Mouse (Mus musculus) Muller cell, postnatal 12 days (primary cell): ENCODE results near the gene Exoc2.

Source experiments
- DNase-seq: peaks from one replicate; pipeline ENCODE4 v3.0.0-alpha.2; 2015; ENCODE audit errors: inconsistent ontology term

Gene Exoc2

DNA sequence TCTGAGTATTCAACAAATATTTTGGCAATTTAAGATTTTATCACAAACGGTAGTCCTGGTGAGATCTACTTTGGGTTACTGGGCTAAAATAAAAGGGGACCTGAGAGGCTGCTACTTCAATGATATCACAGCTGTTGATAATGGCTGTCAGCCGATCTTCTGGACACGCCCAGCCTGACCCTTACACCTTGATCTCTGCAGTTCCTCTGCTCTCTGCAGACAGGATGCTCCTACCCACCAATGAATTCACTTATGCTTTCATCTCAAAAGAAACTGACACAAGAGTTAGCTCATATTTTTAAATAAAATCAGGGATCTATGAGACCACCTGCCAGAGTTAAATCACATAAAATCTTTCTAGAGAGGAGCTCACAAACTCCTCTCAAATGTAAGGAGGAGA is 149.0 kb downstream of the Exoc2 start:
- no peak for DNase-seq

DNA sequence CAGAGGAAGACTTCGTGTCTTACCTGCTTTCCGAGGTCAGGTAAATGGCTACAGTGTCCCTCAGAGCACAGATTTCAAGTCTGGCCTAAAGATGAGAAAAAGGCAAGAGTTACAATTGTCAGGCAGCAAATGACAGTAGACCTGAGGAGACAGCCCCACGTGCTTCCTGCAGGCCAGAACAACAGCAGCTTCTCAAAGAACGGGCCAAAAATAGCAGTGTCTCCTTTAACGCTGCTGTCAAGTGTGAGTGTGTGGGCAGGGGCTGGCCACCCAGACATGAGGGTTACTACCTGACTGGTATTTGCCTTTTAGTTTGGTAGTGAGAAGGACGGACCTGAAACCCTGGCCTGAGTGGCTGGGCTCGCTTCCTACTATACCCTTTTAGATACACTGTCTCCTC is 153.3 kb downstream of the Exoc2 start:
- DNase-seq: no peak

- DNase-seq: no peak
These were observed 154.0 kb downstream of the Exoc2 start for GRCm38 (mm10) chr13:30819891-30820290.

- DNase-seq: no peak
These were observed 156.5 kb downstream of the Exoc2 start for GRCm38 (mm10) chr13:30817436-30817835.

GRCm38 (mm10) chr13:30814256-30814655 is 159.6 kb downstream of the Exoc2 start:
- DNase-seq: no peak

- no peak for DNase-seq
These were observed 160.4 kb downstream of the Exoc2 start for GRCm38 (mm10) chr13:30813464-30813863.

GRCm38 (mm10) chr13:30809240-30809639 is 164.7 kb downstream of the Exoc2 start:
- no peak for DNase-seq

DNA sequence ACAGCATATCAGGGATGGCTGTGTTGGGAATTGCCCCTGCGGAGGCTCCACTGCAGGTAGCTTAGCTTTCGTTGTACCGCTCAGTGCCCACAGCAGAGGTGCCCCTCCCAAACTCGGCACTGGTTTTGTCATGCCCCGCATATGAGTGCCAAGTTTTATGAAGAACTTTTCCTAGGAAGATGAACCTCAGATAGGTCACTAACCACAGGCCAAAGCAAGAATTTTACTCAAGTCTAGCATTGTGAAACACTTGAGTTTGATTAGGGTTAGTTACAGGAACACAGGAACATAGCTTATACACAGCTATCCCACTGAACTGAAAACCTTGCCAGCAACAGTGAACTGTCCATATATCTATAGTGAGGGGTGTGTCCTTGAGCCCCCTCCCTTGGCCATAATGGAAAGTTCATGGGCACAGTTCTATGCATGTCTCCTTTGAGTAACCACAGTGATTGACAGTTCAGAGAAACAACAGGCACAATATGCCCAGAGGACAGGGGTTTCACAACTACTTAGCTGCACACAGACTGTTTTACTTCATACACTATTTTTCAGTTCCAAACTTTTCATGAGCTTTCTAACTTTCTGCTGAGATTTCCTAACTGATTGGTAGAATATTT is 171.4 kb downstream of the Exoc2 start:
- DNase-seq: no peak

DNA sequence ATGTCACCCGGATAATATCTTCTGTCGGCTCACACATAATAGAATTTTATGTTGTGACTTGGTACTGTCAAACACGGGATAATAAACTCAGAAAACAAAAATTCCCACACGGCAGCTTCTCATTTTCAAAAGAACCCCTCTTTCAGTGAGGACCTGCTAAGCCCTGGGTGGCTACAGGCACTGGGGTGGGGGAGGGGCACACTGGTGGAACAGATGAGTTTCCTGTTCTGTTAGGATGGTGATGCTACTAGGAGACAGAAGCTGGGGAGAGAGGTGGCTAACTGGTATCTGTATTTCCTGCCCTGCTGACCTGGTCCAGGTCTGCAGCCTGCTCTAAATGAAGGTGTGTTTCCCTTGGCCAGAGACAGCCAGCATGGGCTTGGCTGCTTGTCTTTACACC is 172.0 kb downstream of the Exoc2 start:
- DNase-seq: no peak

- DNase-seq: no peak
These were observed 177.9 kb downstream of the Exoc2 start for GRCm38 (mm10) chr13:30795960-30796359.

DNA sequence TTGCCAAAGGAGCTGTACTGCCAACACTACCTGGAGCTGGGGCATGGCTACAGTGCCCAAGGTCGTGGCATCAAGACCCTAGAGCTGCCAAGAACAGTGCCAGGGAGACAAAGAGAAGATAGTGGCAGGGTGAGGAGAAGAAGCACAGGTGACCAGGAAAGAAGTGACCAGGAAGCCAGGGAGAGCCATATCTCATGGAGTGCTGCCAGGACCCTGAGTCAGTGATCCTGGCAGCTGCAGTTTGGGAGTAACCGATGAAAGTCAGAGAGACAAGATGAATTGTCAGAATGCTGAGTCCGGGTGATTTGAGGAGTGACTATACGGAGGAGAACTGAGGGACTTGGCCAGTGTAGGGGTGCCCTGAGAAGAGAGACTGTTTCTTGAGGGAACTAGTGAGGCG is 180.3 kb downstream of the Exoc2 start:
- DNase-seq: no peak

DNA sequence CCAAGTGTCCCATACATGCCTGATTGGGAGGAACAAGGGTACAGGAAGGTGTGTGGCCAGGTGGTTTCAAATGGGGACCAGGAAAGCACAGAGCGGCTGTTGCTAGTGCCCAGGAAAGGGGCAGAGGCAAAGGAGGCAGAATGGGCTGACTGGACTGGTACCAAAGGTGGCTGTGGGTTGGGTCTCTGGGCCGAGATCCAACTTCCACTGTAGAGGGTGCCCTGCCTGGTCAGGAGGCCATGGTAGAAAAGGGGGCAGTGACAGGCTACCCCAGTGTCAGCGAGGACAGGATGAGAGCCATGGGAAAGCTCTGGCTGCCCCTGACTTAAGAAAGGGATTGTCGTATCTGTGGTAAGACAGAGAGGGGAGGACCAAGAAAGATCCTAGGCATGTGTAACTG is 180.7 kb downstream of the Exoc2 start:
- no peak for DNase-seq

GRCm38 (mm10) chr13:30792741-30793140 is 181.2 kb downstream of the Exoc2 start:
- no peak for DNase-seq

DNA sequence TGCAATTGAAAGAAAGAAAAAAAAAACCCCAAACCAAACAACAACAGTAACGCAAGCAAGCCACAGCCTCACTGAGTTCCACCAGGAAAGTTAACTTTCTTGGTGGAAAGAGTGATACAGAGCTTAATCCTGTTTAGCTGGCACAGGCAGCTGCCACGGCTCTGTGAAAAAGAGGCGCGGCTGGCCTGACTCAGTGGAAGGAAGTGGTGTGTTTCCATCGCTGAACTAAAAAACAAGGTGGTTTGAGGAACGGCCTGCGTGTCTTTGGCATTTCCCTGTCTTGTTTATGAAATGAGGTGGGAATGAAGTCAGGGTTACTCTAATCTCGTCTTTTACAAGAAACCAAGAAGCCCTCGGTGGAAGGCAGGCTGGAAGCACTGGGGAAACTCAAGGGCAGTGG is 181.6 kb downstream of the Exoc2 start:
- no peak for DNase-seq

DNA sequence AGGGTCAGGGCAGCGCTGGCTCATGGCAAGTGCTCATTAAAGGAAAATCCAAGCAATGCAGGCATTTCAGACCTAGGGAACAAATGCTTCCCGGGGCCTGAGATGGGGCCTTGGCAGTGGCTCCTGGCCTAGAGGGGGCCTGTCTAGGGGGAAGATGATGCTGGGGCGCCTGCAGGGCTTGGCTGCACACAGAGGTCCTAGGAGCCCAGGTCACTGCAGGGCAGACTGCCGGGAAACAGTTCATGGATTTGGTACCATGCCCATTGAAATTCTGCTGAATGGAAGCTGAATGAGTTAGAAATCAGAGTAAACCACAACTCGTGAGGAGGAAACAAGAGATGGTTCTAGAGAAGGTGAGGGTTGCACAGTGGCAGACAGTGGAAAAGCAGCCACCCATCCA is 183.9 kb downstream of the Exoc2 start:
- peak; percentile 31 for DNase-seq

DNA sequence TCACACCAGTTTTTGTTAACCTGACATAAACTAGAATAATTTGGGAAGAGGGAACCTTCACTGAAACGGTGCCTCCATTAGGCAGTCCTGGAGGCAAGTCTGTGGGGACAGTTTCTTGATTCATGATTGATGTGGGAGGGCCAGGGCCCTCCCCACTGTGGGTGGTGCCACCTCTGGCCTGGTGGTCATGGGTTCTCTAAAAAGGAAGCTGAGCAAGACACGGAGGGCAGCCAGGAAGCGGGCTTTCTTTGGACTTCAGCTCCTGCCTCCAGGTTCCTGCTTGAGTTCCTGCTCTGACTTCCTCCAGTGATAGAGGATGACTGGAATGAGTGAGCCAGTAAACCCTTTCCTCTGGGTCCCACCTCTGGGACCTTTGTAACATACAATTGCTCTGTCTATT is 185.5 kb downstream of the Exoc2 start:
- DNase-seq: no peak

DNA sequence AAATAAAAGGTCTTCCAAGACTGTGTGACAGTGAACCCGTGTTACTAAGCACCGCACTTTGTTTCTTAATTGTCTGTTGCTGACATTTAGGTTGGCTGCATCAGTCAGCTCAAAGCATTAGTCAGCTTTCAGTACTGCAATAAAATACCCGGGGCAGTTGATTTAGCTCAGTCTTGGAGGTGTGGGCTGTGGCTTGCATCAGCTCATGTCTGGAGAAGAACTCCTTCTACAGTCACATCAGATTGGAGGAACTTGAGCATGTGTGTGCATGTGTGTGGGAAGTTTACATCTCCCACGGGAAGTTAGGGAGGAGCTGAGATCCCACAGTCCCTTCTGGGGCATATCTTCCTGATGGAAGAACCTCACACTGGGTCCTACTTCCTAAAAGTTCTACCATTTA is 185.9 kb downstream of the Exoc2 start:
- DNase-seq: no peak

- no peak for DNase-seq
These were observed 186.3 kb downstream of the Exoc2 start for GRCm38 (mm10) chr13:30787556-30787955.

DNA sequence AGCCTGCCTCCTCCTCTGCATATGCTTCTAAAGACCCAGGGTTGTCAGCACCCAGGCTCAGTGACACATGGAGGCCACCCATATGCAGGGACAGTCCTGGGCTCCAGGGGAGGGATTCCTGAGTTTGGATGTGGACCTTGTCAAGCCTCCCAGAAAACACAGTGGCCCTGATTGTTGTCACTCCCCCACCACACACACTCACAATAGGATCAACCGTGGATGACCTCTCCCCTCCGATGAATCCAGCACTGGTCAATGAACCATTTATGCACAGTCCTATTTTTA is 186.9 kb downstream of the Exoc2 start:
- peak; percentile 38 for DNase-seq

DNA sequence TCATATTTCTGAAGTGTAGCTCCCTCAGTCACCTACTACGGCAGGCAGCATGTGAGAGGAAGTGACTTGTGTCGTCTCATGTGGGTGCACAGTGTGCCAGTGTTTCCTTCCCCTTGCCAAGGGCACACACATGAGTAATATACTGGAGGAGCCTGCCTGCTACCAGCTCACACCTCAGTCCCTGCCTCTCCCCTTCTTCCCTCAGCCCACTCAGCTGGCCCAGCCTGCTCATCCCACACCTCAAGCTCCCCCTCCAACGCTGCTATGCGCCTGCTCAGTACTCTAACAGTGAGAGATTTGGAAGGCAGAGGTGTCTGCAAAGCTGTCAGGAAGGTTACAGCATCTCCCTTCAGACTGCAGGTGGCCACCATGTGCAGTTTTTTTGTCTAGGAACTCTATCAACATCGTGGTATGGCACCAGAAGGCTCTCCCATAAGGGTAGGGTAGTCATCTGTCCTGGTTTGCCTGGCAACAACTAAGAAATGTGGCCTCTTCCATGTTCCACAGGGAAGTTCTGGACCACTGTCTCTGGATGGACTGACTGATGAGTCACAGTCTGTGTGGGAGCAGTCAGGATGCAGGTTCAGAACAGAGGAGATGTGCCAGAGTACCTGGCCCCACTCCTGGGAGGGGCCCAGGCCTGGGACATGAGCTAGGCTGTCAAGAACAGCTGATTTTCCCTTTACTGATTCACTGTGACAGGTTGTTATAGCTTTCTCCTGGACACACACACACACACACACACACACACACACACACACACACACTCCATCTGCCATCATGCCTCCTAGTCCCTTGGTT is 187.5 kb downstream of the Exoc2 start:
- peak; percentile 9 for DNase-seq

GRCm38 (mm10) chr13:30785423-30786040 is 188.4 kb downstream of the Exoc2 start:
- no peak for DNase-seq

DNA sequence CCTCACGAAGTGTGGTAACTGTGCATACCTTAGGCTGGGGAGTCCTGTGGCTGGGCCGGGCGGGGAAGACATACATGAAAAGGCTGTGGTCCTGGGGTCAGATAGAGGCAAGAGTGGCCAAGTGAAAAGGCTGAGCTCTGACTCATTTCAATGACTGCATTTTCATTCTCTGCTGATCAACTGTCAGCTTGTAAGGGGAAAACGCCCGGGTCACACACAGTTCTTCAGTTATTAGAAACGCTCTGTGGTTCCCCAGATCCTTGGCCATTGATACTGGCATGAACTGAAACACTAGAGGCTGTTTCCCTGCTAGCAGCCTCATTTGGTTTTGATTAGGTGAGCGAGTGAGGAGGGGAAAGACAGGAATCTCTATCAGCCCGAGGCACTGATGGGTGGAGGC is 191.5 kb downstream of the Exoc2 start:
- peak; percentile 87 for DNase-seq

DNA sequence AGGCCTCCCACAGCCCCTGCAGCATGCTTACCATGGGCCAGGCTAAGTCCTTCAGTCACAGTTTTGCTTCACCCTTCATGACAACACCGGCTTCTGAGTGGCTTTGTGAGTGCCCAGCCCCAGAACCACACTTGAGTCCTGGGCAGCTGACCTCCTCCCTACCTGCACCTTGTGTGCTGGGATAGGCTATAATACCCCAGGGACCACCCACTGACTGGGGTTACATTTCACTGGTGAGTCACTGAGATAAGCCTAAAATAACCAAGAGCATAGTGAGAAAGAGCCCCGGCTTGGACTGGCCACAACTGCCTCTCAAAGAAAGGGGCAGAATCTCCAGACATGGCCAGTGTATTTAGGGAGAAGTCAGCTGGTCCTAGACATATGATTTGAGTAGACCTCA is 192.0 kb downstream of the Exoc2 start:
- no peak for DNase-seq
